Mouse (Mus musculus) kidney, adult 2 months (tissue): ENCODE data around the gene Eps15. TPM values are rescaled to one million over a fixed set of nuclear protein-coding genes. Genes with fewer than 3 reads are reported as not detected.

Experiments used
- DNase-seq: peaks from one replicate; pipeline ENCODE4 v3.0.0; 2021
- H3K27ac ChIP-seq: fragments of 200-500 bp; 2 replicates; pipeline ENCODE4 v1.5.1; 2012; ENCODE audit warnings: low read depth, low read length, control low read depth, inconsistent platforms; ENCODE audit not compliant: insufficient read depth
- H3K27me3 ChIP-seq: fragments of 200-500 bp; replicated peaks from 2 replicates; pipeline ENCODE4 v1.6.1; 2012; ENCODE audit warnings: mild to moderate bottlenecking, moderate library complexity, low read length, inconsistent platforms; ENCODE audit not compliant: control insufficient read depth, insufficient read depth
- H3K36me3 ChIP-seq: fragments of 200-500 bp; 2 replicates; pipeline ENCODE4 v1.6.1; 2012; ENCODE audit warnings: mild to moderate bottlenecking, moderate library complexity, low read length, inconsistent platforms; ENCODE audit not compliant: control insufficient read depth, insufficient read depth
- H3K4me1 ChIP-seq: fragments of 200-500 bp; 2 replicates; pipeline ENCODE4 v1.6.1; 2011; ENCODE audit warnings: low read length; ENCODE audit not compliant: control insufficient read depth, insufficient read depth
- H3K4me3 ChIP-seq: fragments of 200-500 bp; 2 replicates; pipeline ENCODE4 v1.5.1; 2011; ENCODE audit warnings: mild to moderate bottlenecking, low read depth, low read length, control low read depth; ENCODE audit not compliant: insufficient read depth
- CTCF ChIP-seq: fragments of 200-500 bp; conservative IDR thresholded peaks from 2 replicates; pipeline ENCODE4 v1.5.1; 2011; ENCODE audit warnings: low read depth, mild to moderate bottlenecking, control low read depth, low read length, moderate library complexity, mixed read lengths; ENCODE audit not compliant: insufficient read depth, insufficient read length
- POLR2A ChIP-seq: fragments of 200-500 bp; IDR thresholded peaks from one replicate; pipeline ENCODE4 v1.6.1; 2011; ENCODE audit warnings: low read depth, low read length, control low read depth
- WGBS: fragments of 180-500 bp; shearing (Covaris S2); methylation state at CpG from one replicate; pipeline ENCODE4 v1.1.7; 2018; 5-methylcytosine and 5-hydroxymethylcytosine counted together
- polyA plus RNA-seq: library from polyadenylated mRNA; depleted of rRNA; stranded (reverse); fragments of >200 nt; gene quantifications from 2 replicates; pipeline ENCODE4 v1.2.3, GENCODE M21; 2012

Eps15 gene
- polyA plus RNA-seq, 1 experiment = 19.3 TPM

DNA sequence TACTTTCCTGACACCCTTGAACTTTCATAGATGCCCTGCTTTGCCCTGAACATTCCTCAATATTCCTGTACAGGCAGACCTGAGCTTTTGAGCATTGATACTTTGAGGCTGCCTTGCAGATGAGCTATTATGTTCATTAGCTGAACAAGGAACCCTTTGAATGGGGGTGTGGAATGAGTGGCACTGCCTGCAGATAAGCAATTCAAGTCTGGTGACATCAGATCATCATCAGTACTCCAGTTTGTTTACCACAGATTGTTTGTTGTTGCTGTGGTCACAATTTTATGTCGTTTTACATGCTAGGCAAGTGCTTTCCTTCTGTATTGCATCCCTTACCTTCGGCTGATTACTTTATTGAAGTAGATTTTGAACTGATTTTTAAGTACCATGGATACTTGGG is 16.4 kb downstream of the Eps15 start:
- WGBS = 81% methylated on average over 2 of the region's 2 CpGs
- no peak for DNase-seq
- no peak for TF ChIP-seq CTCF
- no peak for TF ChIP-seq POLR2A
- Histone ChIP-seq H3K4me1 (0 out of 2 replicates have a peak, but pooled peaks cover 2% of the 10 kb centered on the region), H3K36me3 (no peaks in the 10 kb centered on the region; the same call in 1 of the 2 replicates), H3K27ac (no peak overlapping the region), H3K4me3 (no peak overlapping the region), H3K27me3 (no peaks in the 10 kb centered on the region)

DNA sequence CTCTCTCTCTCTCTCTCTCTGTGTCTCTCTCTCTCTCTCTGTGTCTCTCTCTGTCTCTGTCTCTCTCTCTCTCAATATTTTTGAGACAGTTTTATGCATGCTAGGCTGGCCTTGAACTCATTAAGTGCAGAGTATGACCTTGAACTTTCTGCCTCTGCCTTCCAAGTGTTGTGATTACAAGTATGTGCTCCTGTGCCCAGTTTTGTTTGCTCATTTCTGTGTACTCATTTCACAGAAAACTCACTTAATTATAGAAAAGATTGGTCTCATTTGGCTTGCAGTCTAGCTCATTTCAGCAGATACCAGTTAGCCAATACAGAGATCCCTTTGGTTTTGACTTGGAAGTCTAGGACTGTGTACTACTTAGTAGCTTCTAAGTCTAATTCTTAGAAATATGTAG is 19.1 kb downstream of the Eps15 start:
- no peaks in the 10 kb centered on the region for H3K27me3 ChIP-seq
- no peak overlapping the region for H3K4me3 ChIP-seq
- no peak for DNase-seq
- H3K4me1 ChIP-seq = 0 out of 2 replicates have a peak, but pooled peaks cover under 1% of the 10 kb centered on the region
- H3K27ac ChIP-seq = no peak overlapping the region
- H3K36me3 ChIP-seq = no peaks in the 10 kb centered on the region; the same call in 1 of the 2 replicates
- no peak for TF ChIP-seq CTCF
- no peak for TF ChIP-seq POLR2A

DNA sequence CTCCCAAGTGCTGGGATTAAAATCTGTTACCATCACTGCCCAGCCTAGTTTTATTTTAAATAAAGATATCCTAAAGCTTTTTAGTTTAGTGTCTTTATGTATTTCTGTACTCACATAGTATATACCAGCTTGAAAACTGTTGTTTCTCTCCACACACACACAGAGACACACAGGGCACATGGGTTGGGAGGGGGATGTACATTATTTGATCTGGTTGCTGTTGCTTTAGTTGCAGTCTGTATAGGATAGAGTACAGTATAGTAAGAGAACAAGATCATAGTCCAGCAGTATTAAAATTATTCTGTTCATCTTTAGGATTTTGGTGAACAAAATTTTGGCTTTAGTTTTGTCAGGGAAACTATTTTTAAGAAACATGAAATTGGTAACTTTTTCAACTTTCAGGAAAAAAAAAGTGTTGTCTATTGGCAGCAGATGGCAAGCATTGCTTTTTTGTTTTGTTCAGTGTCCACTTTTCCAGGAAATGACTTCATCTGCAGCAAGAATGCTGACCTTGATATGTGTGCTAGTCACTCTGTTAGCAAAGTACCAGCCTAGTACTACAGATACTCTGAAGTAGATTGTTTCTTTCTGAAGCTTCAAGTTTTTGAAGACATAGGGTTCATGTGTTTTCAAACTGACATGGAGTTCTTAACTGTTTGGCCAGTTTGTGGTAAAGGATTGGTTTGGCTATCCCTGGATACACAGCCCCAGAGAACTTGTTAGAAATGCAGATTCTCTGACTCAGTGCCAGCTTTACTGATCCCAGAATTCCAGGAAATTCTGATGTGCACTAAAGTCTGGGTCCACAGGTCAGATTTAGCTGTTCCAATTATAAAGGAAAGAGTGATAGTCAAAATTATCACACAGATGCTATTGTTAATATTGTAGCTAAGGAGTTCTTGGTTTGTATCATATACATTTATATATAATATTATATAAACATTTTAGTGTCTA is 37.1 kb downstream of the Eps15 start:
- Histone ChIP-seq H3K4me3 (no peak overlapping the region), H3K36me3 (no peaks in the 10 kb centered on the region; the same call in none of the 2 replicates), H3K27ac (no peak overlapping the region; the same call in 1 of the 2 replicates), H3K27me3 (no peaks in the 10 kb centered on the region), H3K4me1 (peaks cover 2% of the 10 kb centered on the region; the same call in 1 of the 2 replicates)
- TF ChIP-seq CTCF (no peak), POLR2A (no peak)
- DNase-seq = peak; percentile 66

DNA sequence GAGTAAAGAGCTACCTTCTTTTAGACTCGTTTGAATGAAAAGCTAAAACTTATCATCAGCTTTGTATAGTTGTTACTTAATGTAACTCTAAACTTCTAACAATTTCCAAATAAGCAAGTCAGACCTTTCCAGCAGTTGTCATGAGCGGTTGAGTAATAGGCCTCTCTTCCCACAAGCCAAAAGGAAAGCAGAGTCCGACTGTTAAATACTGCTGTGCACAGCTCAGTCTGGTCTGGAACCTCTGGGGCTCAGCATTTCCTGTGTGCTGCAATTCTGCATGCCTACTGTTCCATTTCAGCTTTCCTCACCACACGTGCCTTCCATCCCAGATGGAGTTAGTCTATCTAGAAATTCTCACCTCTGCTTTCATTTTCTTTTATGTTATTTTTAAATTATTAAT is 56.7 kb downstream of the Eps15 start:
- Histone ChIP-seq H3K27ac (no peak overlapping the region), H3K36me3 (peaks cover 2% of the 10 kb centered on the region), H3K4me3 (no peak overlapping the region), H3K27me3 (no peaks in the 10 kb centered on the region), H3K4me1 (no peaks in the 10 kb centered on the region)
- peak; percentile 5 for DNase-seq
- TF ChIP-seq POLR2A (no peak), CTCF (no peak)
- 80% methylated on average over 4 of the region's 4 CpGs for WGBS

DNA sequence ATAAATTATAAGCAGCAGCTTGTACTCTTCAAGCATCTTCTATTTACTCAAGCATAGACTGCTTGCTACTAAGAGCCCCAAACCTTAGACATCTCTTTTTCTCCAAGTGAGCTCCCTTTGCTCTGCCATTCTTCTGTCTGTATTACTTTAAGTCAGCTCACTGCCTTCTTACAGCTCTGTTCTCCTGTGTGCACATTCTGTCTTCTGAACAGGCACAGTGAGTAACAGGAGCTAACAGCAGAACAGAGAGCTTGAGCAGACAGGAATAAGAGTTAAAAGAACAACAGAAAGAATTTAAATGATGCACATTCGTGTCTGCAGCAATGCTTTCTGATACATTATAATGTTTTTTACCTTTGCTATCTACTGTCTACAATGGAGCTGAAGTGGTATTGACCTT is 61.2 kb downstream of the Eps15 start:
- Histone ChIP-seq H3K4me3 (no peak overlapping the region), H3K27ac (no peak overlapping the region), H3K36me3 (no peaks in the 10 kb centered on the region), H3K27me3 (no peaks in the 10 kb centered on the region), H3K4me1 (no peaks in the 10 kb centered on the region)
- WGBS = 65% methylated on average over 1 of the region's 1 CpGs
- no peak for DNase-seq
- no peak for TF ChIP-seq POLR2A
- TF ChIP-seq CTCF = no peak

DNA sequence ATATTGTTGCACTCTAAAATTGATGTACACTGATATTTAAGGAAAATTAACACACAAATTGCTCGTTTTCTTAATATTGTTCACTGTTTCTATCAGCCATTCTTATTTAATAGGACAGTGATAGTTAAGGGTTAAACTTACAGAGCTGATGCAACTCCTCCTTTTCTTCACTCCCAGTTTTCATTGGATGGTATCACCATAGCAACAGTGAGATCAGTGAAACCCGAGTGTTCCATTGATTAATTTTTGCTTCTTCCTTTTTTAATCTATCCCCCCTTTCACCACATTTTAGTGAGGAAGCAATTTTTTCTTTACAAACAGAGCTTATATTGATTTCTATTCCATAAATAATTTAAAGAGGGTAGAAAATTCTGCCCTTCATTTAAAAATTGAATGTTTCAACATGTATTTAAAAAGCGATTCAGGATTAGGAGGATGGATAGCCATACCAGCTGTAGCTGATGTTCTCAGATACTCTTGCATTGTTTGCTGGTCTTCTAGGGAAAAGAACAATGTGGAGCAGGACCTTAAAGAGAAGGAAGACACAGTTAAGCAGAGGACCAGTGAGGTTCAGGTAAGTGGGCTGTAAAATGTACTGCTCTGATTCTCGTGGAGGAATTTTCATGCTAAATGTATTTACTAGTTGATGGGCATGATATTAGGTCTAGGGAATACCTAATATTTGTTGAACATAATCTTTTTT is 62.9 kb downstream of the Eps15 start:
- DNase-seq = no peak
- WGBS = 73% methylated on average over 4 of the region's 4 CpGs

DNA sequence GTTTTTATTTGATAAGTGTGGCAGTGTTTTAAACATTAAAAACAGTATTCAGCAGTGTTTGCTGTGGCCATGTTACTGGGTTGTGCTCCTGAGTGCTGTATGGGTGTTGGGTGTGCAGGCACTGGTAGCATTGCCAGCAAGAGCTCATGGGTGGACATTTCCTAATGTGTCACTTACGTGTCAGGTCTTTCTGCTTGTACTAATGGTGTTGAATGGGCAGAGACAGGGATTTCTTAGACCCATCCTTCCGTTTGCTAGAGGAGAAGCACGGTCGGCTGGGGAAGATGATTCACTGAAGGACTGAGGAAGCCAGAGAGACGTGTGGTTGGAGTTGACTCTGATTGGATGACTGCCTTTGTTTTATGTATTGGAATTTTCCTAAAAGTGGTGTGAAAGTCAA is 63.8 kb downstream of the Eps15 start:
- no peaks in the 10 kb centered on the region for H3K27me3 ChIP-seq
- DNase-seq = peak; percentile 21
- H3K4me3 ChIP-seq = no peak overlapping the region
- TF ChIP-seq CTCF (no peak), POLR2A (no peak)
- no peaks in the 10 kb centered on the region for H3K36me3 ChIP-seq
- 64% methylated on average over 5 of the region's 5 CpGs for WGBS
- no peak overlapping the region for H3K27ac ChIP-seq
- H3K4me1 ChIP-seq = no peaks in the 10 kb centered on the region

More for the DNA sequence above, 62.9 kb downstream of the Eps15 start:
- no peaks in the 10 kb centered on the region for H3K27me3 ChIP-seq
- no peaks in the 10 kb centered on the region for H3K4me1 ChIP-seq
- no peak overlapping the region for H3K27ac ChIP-seq
- TF ChIP-seq CTCF (no peak), POLR2A (no peak)
- no peak overlapping the region for H3K4me3 ChIP-seq
- H3K36me3 ChIP-seq = no peaks in the 10 kb centered on the region
